Mouse (Mus musculus): ENCODE measurements around the gene Sis. TPM values are rescaled to one million over a fixed set of nuclear protein-coding genes. Genes with fewer than 3 reads are reported as not detected.

Gene Sis
- total RNA-seq (2021) = not detected
- long read RNA-seq, experiment 1 = 0 reads
- long read RNA-seq, experiment 2 = 0 reads

- no peak for DNase-seq
Observed at GRCm38 (mm10) chr3:72967675-72968074, at the start of gene Sis. TSS of gene Sis (minus strand) at chr3:72967863.

- DNase-seq = no peak
Observed at GRCm38 (mm10) chr3:73006045-73006444, 38.4 kb upstream of the Sis start.

- no peak for DNase-seq
Observed at GRCm38 (mm10) chr3:73002933-73003696, 35.5 kb upstream of the Sis start.

GRCm38 (mm10) chr3:72997517-72997916 lies 29.9 kb upstream of the Sis start:
- no peak for DNase-seq

GRCm38 (mm10) chr3:72990992-72991391 lies 23.3 kb upstream of the Sis start:
- DNase-seq = no peak

GRCm38 (mm10) chr3:72976602-72977001 lies 8.9 kb upstream of the Sis start:
- peak; percentile 36 to 37 for DNase-seq

- DNase-seq = no peak
Observed at GRCm38 (mm10) chr3:72918919-72919526, 48.6 kb downstream of the Sis start.

- no peak for DNase-seq
Observed at GRCm38 (mm10) chr3:72882501-72882900, 85.2 kb downstream of the Sis start.

GRCm38 (mm10) chr3:72868141-72868540 lies 99.5 kb downstream of the Sis start:
- no peak for DNase-seq

- no peak for DNase-seq
Observed at GRCm38 (mm10) chr3:72858738-72859137, 108.9 kb downstream of the Sis start.

GRCm38 (mm10) chr3:72855405-72855804 lies 112.3 kb downstream of the Sis start:
- no peak for DNase-seq

- no peak for DNase-seq
Observed at GRCm38 (mm10) chr3:72840641-72841040, 127.0 kb downstream of the Sis start.

Other genes starting within 250 kb of the Sis start
- gene Slitrk3, start 89.9 kb upstream of the Sis start, total RNA-seq (2021) = not detected